Mouse (Mus musculus): ENCODE results near the gene Olfr1291-ps1.

- TF ChIP-seq CTCF (IDR thresholded peaks at IDR 0.05; ENCODE audit: extremely low read depth, insufficient read length, insufficient replicate concordance, low read depth, low read length) (no peak), POLR2A (IDR thresholded peaks at IDR 0.05; ENCODE audit: low read depth, low read length) (no peak)
These were observed 23.2 kb upstream of the Olfr1291-ps1 start, which contains the start of gene Olfr1288 for GRCm38 (mm10) chr2:111473801-111474200.
